Mouse (Mus musculus) intestine, embryonic 14.5 days (tissue): Measurements from ENCODE around the gene Nfu1. TPM values are rescaled to one million over a fixed set of nuclear protein-coding genes. Genes with fewer than 3 reads are reported as not detected.

Experiments
- ATAC-seq: fragments of 200-750 bp; cut with Nextera tagmentation; replicated peaks from 2 replicates; pipeline ENCODE4 v1.8.0; 2017; ENCODE audit warnings: low read depth, moderate number of reproducible peaks, moderate TSS enrichment, moderate library complexity; ENCODE audit not compliant: low FRiP score, low TSS enrichment
- DNase-seq: peaks from one replicate; pipeline ENCODE4 v3.0.0-alpha.2; 2018; ENCODE audit warnings: low spot score
- H3K27ac ChIP-seq: fragments of 300-500 bp; sonication (generic); 2 replicates; pipeline ENCODE4 v1.5.1; 2014; ENCODE audit warnings: low read depth, mild to moderate bottlenecking, control low read depth
- H3K27me3 ChIP-seq: fragments of 300-500 bp; sonication (generic); replicated peaks from 2 replicates; pipeline ENCODE4 v1.6.1; 2014; ENCODE audit warnings: low read length, control low read depth; ENCODE audit not compliant: control insufficient read depth, insufficient read depth
- H3K36me3 ChIP-seq: fragments of 300-500 bp; sonication (generic); 2 replicates; pipeline ENCODE4 v1.6.1; 2014; ENCODE audit warnings: low read length, control low read depth; ENCODE audit not compliant: control insufficient read depth, insufficient read depth
- H3K4me1 ChIP-seq: fragments of 300-500 bp; sonication (generic); replicated peaks from 2 replicates; pipeline ENCODE4 v1.6.1; 2014; ENCODE audit warnings: low read length, control low read depth, mixed read lengths; ENCODE audit not compliant: control insufficient read depth, insufficient read depth
- H3K4me2 ChIP-seq: fragments of 300-500 bp; sonication (generic); 2 replicates; pipeline ENCODE4 v1.6.1; 2014; ENCODE audit warnings: low read length
- H3K4me3 ChIP-seq: fragments of 300-500 bp; sonication (generic); 2 replicates; pipeline ENCODE4 v1.5.1; 2014; ENCODE audit warnings: low read depth, low read length, control low read depth, mixed read lengths
- H3K9ac ChIP-seq: fragments of 300-500 bp; sonication (generic); 2 replicates; pipeline ENCODE4 v1.6.1; 2014; ENCODE audit warnings: mild to moderate bottlenecking, low read length
- H3K9me3 ChIP-seq: fragments of 300-500 bp; sonication (generic); 2 replicates; pipeline ENCODE4 v1.6.1; 2016; ENCODE audit warnings: low read length, control low read depth; ENCODE audit not compliant: control insufficient read depth
- WGBS: fragments of 180-500 bp; shearing (Covaris S2); extraction: QIAGEN DNeasy Blood & Tissue Kit; methylation state at CpG from one replicate; pipeline ENCODE4 v1.1.7; 2014; 5-methylcytosine and 5-hydroxymethylcytosine counted together
- polyA plus RNA-seq: library from polyadenylated mRNA; unstranded; fragments of >200 nt; fragmentation: Nextera tagmentation; extraction: Ambion mirVana; gene quantifications from 2 replicates; pipeline ENCODE4 v1.2.1, GENCODE M21; 2014

The Nfu1 gene
- polyA plus RNA-seq, 1 experiment from 2014 or later, result 94.3 TPM

- Histone ChIP-seq H3K4me3 (no peak overlapping the region), H3K27me3 (no peaks in the 10 kb centered on the region), H3K9ac (no peak overlapping the region), H3K4me1 (no peaks in the 10 kb centered on the region), H3K36me3 (no peaks in the 10 kb centered on the region; the same call in 1 of the 2 replicates), H3K4me2 (no peak overlapping the region), H3K9me3 (no peaks in the 10 kb centered on the region), H3K27ac (no peak overlapping the region)
- 88% methylated on average over 6 of the region's 6 CpGs for WGBS
- DNase-seq (no peak), ATAC-seq (no peak)
These were observed 19.5 kb upstream of the Nfu1 start for GRCm38 (mm10) chr6:86989576-86989975.

- H3K9me3 ChIP-seq, result no peaks in the 10 kb centered on the region
- ATAC-seq (no peak), DNase-seq (no peak)
- H3K4me3 ChIP-seq, result no peak overlapping the region
- no peak overlapping the region for H3K27ac ChIP-seq
- H3K9ac ChIP-seq, result no peak overlapping the region
- no peaks in the 10 kb centered on the region for H3K4me1 ChIP-seq
- no peaks in the 10 kb centered on the region for H3K27me3 ChIP-seq
- no peak overlapping the region for H3K4me2 ChIP-seq
- H3K36me3 ChIP-seq, result peaks cover 6% of the 10 kb centered on the region; the same call in 1 of the 2 replicates
- WGBS, result 91% methylated on average over 3 of the region's 3 CpGs
These were observed 18.0 kb upstream of the Nfu1 start for GRCm38 (mm10) chr6:86991041-86991440.

- peaks cover 19% of the 10 kb centered on the region for H3K36me3 ChIP-seq
- H3K27me3 ChIP-seq, result no peaks in the 10 kb centered on the region
- WGBS, result 92% methylated on average over 8 of the region's 8 CpGs
- H3K4me2 ChIP-seq, result no peak overlapping the region
- no peaks in the 10 kb centered on the region for H3K9me3 ChIP-seq
- no peak overlapping the region for H3K4me3 ChIP-seq
- H3K4me1 ChIP-seq, result no peaks in the 10 kb centered on the region
- H3K27ac ChIP-seq, result no peak overlapping the region
- no peak for DNase-seq
- H3K9ac ChIP-seq, result no peak overlapping the region
- no peak for ATAC-seq
These were observed 16.7 kb upstream of the Nfu1 start for GRCm38 (mm10) chr6:86992349-86992748.

GRCm38 (mm10) chr6:86994254-86994653 is 14.8 kb upstream of the Nfu1 start:
- no peak for ATAC-seq
- 84% methylated on average over 4 of the region's 4 CpGs for WGBS

GRCm38 (mm10) chr6:86996629-86997307 is 12.3 kb upstream of the Nfu1 start:
- 85% methylated on average over 5 of the region's 5 CpGs for WGBS

More at GRCm38 (mm10) chr6:86994254-86994653, 14.8 kb upstream of the Nfu1 start:
- no peak overlapping the region for H3K4me2 ChIP-seq
- H3K9ac ChIP-seq, result no peak overlapping the region
- H3K27ac ChIP-seq, result no peak overlapping the region
- H3K27me3 ChIP-seq, result no peaks in the 10 kb centered on the region
- peaks cover 37% of the 10 kb centered on the region for H3K36me3 ChIP-seq
- H3K4me3 ChIP-seq, result no peak overlapping the region
- H3K4me1 ChIP-seq, result no peaks in the 10 kb centered on the region
- H3K9me3 ChIP-seq, result no peaks in the 10 kb centered on the region
- DNase-seq, result no peak

GRCm38 (mm10) chr6:86997360-86997759 is 11.7 kb upstream of the Nfu1 start:
- no peak for ATAC-seq
- Histone ChIP-seq H3K4me1 (no peaks in the 10 kb centered on the region), H3K27ac (no peak overlapping the region), H3K9me3 (no peaks in the 10 kb centered on the region), H3K36me3 (peaks cover 44% of the 10 kb centered on the region), H3K4me2 (no peak overlapping the region), H3K4me3 (no peak overlapping the region), H3K9ac (no peak overlapping the region), H3K27me3 (no peaks in the 10 kb centered on the region)
- DNase-seq, result no peak
- 90% methylated on average over 6 of the region's 6 CpGs for WGBS

More at GRCm38 (mm10) chr6:86996629-86997307, 12.3 kb upstream of the Nfu1 start:
- Histone ChIP-seq H3K27ac (no peak overlapping the region), H3K27me3 (no peaks in the 10 kb centered on the region), H3K4me2 (no peak overlapping the region), H3K4me3 (no peak overlapping the region), H3K36me3 (peaks cover 44% of the 10 kb centered on the region), H3K4me1 (no peaks in the 10 kb centered on the region), H3K9ac (no peak overlapping the region), H3K9me3 (no peaks in the 10 kb centered on the region)
- DNase-seq (no peak), ATAC-seq (no peak)

- Histone ChIP-seq H3K4me2 (no peak overlapping the region), H3K9me3 (no peaks in the 10 kb centered on the region), H3K4me3 (no peak overlapping the region), H3K4me1 (no peaks in the 10 kb centered on the region), H3K27me3 (no peaks in the 10 kb centered on the region), H3K9ac (no peak overlapping the region), H3K36me3 (peaks cover 29% of the 10 kb centered on the region), H3K27ac (no peak overlapping the region)
- ATAC-seq, result no peak
- DNase-seq, result no peak
- 87% methylated on average over 6 of the region's 6 CpGs for WGBS
These were observed 7.0 kb upstream of the Nfu1 start for GRCm38 (mm10) chr6:87001995-87002394.

- Histone ChIP-seq H3K27ac (0 out of 2 replicates have a peak overlapping the region, but pooled peaks have one; percentile 13), H3K36me3 (peaks cover 23% of the 10 kb centered on the region), H3K27me3 (no peaks in the 10 kb centered on the region), H3K9me3 (no peaks in the 10 kb centered on the region), H3K4me2 (no peak overlapping the region), H3K4me3 (no peak overlapping the region), H3K9ac (no peak overlapping the region), H3K4me1 (no peaks in the 10 kb centered on the region)
- ATAC-seq (peak; percentile 53; the same call in 1 of the 2 replicates), DNase-seq (peak; percentile 90)
- WGBS, result 48% methylated on average over 8 of the region's 8 CpGs
These were observed 6.4 kb upstream of the Nfu1 start for GRCm38 (mm10) chr6:87002521-87003055.

GRCm38 (mm10) chr6:87004099-87004498 is 4.9 kb upstream of the Nfu1 start:
- H3K36me3 ChIP-seq, result peaks cover 8% of the 10 kb centered on the region
- no peak overlapping the region for H3K27ac ChIP-seq
- H3K4me3 ChIP-seq, result no peak overlapping the region
- DNase-seq, result no peak
- no peaks in the 10 kb centered on the region for H3K9me3 ChIP-seq
- no peaks in the 10 kb centered on the region; the same call in 1 of the 2 replicates for H3K4me1 ChIP-seq
- no peak overlapping the region for H3K4me2 ChIP-seq
- no peaks in the 10 kb centered on the region for H3K27me3 ChIP-seq
- H3K9ac ChIP-seq, result no peak overlapping the region
- 81% methylated on average over 2 of the region's 2 CpGs for WGBS
- no peak for ATAC-seq
